Mouse (Mus musculus): ENCODE measurements around the gene Slc6a1. TPM values are rescaled to one million over a fixed set of nuclear protein-coding genes. Genes with fewer than 3 reads are reported as not detected.

Gene Slc6a1
- total RNA-seq, 2 experiments from 2014 or later: 0.05 to 0.32 TPM

DNA sequence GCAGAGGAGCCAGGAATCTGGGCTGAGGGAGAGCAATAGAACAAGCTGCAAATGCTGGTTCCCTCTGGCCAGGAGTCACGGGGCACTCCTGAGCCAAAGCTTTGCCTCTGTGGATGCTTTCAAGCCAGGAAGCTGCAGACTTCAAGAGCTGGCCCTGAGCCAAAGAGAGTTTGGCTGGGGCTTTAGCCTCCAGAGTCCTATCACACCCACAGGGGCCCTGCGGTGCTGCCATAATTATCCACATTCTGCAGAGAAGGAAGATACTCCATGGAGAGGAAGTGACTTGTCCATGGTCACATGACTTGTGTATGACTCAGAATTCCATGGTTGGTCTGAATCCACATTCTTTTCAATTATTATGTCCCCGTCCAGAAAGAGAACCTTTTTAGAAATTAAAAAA is 75.7 kb downstream of the Slc6a1 start:
- peak; percentile 54 for DNase-seq

DNA sequence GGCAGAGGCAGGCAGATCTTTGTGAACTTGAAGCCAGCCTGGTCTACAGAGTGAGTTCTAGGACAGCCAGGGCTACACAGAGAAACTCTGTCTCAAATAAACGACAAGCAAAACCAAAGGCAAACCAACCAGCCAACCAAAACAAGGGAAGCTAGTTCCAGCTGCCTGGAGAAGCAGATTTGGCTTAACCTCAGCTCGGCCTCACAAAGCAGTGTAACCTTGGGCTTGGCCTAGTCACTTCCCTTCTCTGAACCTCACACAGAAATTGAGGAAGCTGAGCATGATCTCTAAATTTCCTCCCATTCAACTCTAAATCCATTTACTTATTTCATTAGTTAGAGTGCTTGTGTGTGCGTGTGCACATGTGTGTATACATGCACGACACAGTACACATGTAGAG is 79.9 kb downstream of the Slc6a1 start:
- no peak for DNase-seq

DNA sequence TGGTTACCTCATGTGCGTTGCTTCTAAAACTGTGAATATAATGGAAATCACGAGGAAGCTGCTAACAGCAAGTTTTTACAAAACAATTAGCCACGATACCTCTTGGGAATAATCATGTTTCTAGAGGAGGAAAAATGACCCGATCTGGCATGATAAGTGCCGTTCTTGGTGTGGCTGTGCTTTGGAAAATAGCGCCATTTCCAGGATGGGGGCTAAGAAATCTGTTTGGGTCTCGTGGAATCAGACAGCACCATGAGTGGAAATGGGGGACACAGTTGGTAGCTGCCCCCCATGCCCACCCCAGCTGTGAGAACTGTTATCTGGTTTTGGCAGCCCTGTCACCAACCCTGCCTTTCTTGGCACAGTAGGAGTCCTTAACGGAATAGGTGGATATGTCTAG is 81.3 kb downstream of the Slc6a1 start:
- no peak for DNase-seq

DNA sequence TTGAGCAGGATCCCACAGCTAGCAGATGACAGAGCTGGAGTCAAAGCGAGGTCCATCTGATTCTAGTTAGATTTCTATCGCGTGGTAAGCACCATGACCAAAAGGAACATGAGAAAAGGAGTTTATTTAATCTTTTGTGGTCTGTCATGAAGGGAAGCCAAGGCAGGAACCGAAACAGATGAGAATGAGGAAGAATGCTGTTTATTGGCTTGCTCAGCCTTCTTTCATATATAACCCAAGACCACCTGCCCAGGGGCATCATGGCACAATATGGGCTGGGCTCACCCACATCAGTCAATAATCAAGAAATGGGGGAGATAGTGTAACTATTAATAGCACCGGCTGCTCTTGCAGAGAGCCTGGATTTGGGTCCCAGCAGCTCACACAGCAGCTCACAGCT is 82.3 kb downstream of the Slc6a1 start:
- DNase-seq: no peak

DNA sequence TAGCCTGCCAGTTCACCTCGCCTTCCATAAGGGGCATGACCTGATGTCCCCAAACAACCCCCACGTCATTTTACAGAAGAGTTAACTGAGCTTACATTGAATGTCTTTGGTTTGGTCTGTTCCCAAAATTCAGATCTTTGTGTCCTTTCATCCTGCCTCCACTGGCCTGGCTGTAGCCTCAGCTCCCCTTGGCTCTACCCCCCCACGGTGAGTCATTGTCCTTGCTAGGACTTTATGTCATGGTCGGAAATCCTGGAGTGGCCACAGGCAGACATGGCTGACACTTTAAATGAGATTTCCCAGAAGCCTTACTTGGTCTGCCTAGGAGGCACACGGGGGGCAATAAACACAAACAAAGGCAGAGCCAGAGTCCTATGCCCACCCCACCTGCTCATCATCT is 83.8 kb downstream of the Slc6a1 start:
- DNase-seq: no peak

Other genes with a start within 250 kb of the Slc6a1 start
- gene Atp2b2, start 240.0 kb upstream of the Slc6a1 start, total RNA-seq (2021): under 1 TPM; 0.24 to 0.33 TPM
- gene Slc6a11, start 151.4 kb upstream of the Slc6a1 start, total RNA-seq (2021): under 1 TPM in 1 of 2 experiments, not detected in 1; 0.05 TPM
- under 1 TPM; 0.13 to 0.64 TPM for gene Hrh1, start 115.3 kb downstream of the Slc6a1 start, total RNA-seq (2021)

All from gastrocnemius, postnatal 25 days (tissue).